Mouse (Mus musculus): ENCODE measurements around the gene Map3k15. TPM values are rescaled to one million over a fixed set of nuclear protein-coding genes. Genes with fewer than 3 reads are reported as not detected.

Gene Map3k15
- polyA plus RNA-seq (2015; fragmentation: Nextera tagmentation; extraction: Ambion mirVana): 0.10 and 0.16 TPM in 2 replicates

DNA sequence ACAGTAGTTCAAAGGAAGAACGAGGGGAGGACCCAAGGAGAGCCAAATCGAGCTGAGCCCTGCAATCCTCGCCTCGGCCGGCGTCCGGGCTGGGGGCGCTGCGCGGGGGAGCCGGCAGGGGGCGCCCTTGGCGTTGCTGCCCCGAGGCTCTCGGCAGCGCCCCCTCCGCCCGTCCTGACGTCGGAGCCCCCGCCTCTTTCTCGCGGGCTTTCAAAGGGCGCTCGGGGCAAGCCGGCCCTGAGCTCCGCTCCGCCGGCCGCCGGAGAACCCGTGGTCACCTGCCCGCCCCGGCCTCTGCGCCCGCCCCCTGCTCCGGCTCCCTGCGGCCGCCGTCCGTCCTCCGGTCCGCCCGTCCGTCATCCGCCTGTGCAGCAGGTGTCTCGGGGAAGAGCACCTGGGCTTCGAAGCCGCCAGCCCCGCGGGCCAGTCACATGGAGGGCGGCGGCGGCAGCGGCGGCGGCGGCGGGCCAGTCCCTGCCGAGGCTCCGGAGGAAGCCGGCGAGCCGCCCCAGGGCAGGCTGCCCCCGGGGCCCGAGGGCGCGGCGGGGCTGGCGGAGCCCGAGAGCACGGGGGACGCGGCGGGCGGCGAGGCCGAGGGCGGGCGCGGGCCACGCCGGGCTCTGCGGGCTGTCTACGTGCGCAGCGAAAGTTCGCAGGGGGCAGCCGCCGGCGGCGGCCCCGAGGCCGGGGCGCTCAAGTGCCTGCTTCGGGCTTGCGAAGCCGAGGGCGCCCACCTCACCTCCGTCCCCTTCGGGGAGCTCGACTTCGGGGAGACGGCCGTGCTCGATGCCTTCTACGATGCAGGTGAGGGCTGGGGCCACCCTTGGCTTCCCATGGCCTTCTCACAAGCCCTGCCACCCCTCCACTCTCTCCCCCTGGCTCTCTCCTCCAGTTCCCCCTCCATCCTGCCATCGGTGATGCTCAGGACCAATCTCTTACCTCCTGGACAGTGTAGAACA is at the start of gene Map3k15:
Gene Map3k15 (plus strand): TSS at position 432 of the 959 bp plus-strand sequence.
- Histone ChIP-seq H3K9ac (peak within 1 kb of the TSS; percentile 58), H3K4me2 (peak within 1 kb of the TSS; percentile 68), H3K27ac (no peak within 1 kb of the TSS), H3K4me1 (replicated peaks) (0 out of 2 replicates have a peak, but pooled peaks cover 3% of the 10 kb centered on the region), H3K4me3 (peak within 1 kb of the TSS; percentile 44), H3K27me3 (peaks cover 46% of the 10 kb centered on the region), H3K9me3 (no peaks in the 10 kb centered on the region), H3K36me3 (no peaks in the 10 kb centered on the region)
- peak; percentile 36; the same call in 1 of the 2 replicates for ATAC-seq (ENCODE audit: low FRiP score)
- 25% methylated on average over 71 of the region's 108 CpGs for WGBS

- WGBS: 82% methylated on average over 2 of the region's 2 CpGs
- no peaks in the 10 kb centered on the region for H3K36me3 ChIP-seq
- H3K4me3 ChIP-seq: no peak overlapping the region
- no peaks in the 10 kb centered on the region for H3K9me3 ChIP-seq
- no peak overlapping the region for H3K4me2 ChIP-seq
- H3K9ac ChIP-seq: no peak overlapping the region
- H3K27me3 ChIP-seq: peaks cover 17% of the 10 kb centered on the region; the same call in 1 of the 2 replicates
- no peak overlapping the region for H3K27ac ChIP-seq
- no peak for ATAC-seq (ENCODE audit: low FRiP score)
- no peaks in the 10 kb centered on the region for H3K4me1 ChIP-seq (replicated peaks)
Measured at GRCm38 (mm10) chrX:159942569-159942968, 45.7 kb upstream of the Map3k15 start.

- WGBS: 50% methylated on average over 1 of the region's 1 CpGs
- no peak overlapping the region for H3K4me2 ChIP-seq
- H3K27me3 ChIP-seq: peaks cover 17% of the 10 kb centered on the region; the same call in 1 of the 2 replicates
- no peaks in the 10 kb centered on the region for H3K4me1 ChIP-seq (replicated peaks)
- H3K4me3 ChIP-seq: no peak overlapping the region
- H3K27ac ChIP-seq: no peak overlapping the region
- no peaks in the 10 kb centered on the region for H3K36me3 ChIP-seq
- ATAC-seq (ENCODE audit: low FRiP score): no peak
- H3K9me3 ChIP-seq: no peaks in the 10 kb centered on the region
- H3K9ac ChIP-seq: no peak overlapping the region
Measured at GRCm38 (mm10) chrX:159943586-159943985, 44.6 kb upstream of the Map3k15 start.

DNA sequence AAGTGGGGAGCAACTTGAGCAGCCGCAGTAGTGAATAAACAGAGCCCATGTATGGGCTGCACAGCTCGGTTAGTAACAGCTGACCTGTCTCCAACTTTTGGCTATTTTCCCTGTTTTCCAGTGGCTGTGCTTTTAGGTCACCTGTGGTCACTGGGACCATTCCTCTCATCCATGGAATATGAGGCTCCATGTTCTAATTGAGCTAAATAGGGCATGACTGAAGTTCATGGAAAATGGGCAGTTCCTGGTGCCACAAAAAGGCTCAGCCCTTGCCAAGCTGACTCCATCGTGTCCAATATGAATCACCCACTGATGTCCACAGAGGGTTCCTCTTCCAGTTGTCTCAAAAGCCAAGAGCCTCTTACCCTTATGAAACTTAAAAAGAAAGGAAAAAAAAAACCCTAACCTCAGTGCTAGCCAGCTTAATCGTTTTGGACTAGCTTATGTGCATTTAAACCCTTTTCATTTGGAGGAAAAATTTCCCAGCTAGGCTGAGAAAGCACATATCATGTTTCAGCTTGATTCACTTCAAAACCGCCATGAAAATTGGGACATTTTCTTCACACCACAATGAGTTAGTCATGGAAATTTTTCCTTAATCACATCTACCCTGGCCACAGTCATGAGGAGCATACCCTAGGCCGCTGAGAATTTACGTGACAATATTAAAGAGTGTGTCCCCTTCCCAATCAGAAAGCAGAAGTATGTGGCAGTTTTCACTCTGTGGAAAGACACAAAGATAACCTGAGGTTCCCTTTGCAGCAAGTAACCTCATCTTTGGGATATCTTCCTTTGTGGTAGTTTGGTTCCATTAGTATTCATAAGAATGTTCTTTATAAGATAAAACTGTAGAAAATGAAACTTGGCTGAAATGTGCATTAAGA is 34.4 kb upstream of the Map3k15 start:
- peaks cover 19% of the 10 kb centered on the region for H3K27me3 ChIP-seq
- no peak overlapping the region for H3K4me2 ChIP-seq
- ATAC-seq (ENCODE audit: low FRiP score): no peak
- H3K4me3 ChIP-seq: no peak overlapping the region
- no peaks in the 10 kb centered on the region for H3K4me1 ChIP-seq (replicated peaks)
- no peaks in the 10 kb centered on the region for H3K36me3 ChIP-seq
- no peak overlapping the region for H3K9ac ChIP-seq
- H3K27ac ChIP-seq: no peak overlapping the region
- 85% methylated on average over 7 of the region's 7 CpGs for WGBS
- H3K9me3 ChIP-seq: no peaks in the 10 kb centered on the region

DNA sequence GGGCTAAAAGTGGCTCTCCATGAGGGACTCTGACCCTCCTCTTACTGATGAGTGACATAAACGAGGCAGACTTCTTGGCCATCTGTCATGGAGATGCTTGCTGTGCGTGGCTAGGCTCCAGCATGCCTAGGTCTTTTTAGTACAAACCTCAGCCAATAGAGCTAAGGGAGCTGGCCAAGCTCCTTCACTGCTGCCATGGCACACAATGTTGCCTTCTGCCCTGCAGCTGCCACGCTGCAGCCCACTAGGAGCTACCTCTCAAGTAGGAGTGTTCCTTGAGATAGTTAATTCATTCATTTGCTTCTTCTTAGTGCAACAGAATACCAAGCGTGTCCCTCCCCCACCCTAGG is 33.8 kb upstream of the Map3k15 start:
- H3K4me3 ChIP-seq: no peak overlapping the region
- peaks cover 17% of the 10 kb centered on the region for H3K27me3 ChIP-seq
- H3K36me3 ChIP-seq: no peaks in the 10 kb centered on the region
- no peak overlapping the region for H3K9ac ChIP-seq
- no peaks in the 10 kb centered on the region for H3K4me1 ChIP-seq (replicated peaks)
- no peak overlapping the region for H3K27ac ChIP-seq
- no peak for ATAC-seq (ENCODE audit: low FRiP score)
- no peak overlapping the region for H3K4me2 ChIP-seq
- no peaks in the 10 kb centered on the region for H3K9me3 ChIP-seq
- 72% methylated on average over 4 of the region's 4 CpGs for WGBS

DNA sequence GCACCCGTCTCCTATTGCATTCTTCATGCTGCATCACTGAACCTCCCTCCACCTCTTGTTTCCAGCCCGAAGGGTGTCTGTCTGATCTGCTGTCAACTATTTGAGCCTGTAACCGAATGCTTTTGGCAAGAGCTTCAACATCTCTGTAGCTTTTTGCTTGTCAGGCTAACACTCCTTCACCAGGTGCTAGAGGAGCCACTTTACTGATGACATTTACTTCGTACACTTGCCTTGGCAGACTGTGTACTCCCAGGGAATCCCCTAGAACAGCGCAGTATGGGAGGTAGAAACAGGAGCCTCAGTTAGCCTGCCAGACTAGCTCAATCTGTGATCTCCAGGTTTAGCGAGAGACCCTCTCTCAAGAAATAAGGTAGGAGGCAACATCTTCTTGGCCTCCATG is 32.8 kb upstream of the Map3k15 start:
- H3K9me3 ChIP-seq: no peaks in the 10 kb centered on the region
- 88% methylated on average over 6 of the region's 6 CpGs for WGBS

DNA sequence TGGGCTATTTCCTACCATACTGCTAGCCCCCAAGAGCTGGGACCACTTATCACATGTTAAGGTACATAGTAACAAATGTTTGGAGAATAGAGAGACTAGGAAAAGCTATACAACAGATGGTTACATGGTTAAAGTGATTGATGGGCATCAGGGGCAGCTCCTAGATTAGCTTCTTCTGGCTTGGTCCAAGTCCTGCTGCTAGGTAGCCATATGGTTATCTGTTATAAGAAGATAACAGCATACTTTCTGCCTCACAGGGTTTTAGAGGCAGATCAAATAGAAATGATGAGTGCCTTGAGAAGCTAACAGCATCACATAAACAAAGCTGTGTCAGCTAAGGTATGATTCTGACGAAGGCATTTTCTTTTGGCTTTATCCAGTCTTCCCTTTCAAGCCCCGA is 26.8 kb upstream of the Map3k15 start:
- Histone ChIP-seq H3K4me2 (no peak overlapping the region), H3K4me1 (replicated peaks) (no peaks in the 10 kb centered on the region), H3K36me3 (no peaks in the 10 kb centered on the region), H3K9me3 (no peaks in the 10 kb centered on the region), H3K27ac (no peak overlapping the region), H3K9ac (no peak overlapping the region), H3K4me3 (no peak overlapping the region), H3K27me3 (peaks cover 5% of the 10 kb centered on the region; the same call in 1 of the 2 replicates)
- ATAC-seq (ENCODE audit: low FRiP score): no peak
- WGBS: 79% methylated on average over 2 of the region's 2 CpGs

More for the DNA sequence above, 32.8 kb upstream of the Map3k15 start:
- no peak overlapping the region for H3K4me2 ChIP-seq
- no peaks in the 10 kb centered on the region for H3K4me1 ChIP-seq (replicated peaks)
- no peak for ATAC-seq (ENCODE audit: low FRiP score)
- no peaks in the 10 kb centered on the region for H3K36me3 ChIP-seq
- H3K9ac ChIP-seq: no peak overlapping the region
- H3K27ac ChIP-seq: no peak overlapping the region
- H3K4me3 ChIP-seq: no peak overlapping the region
- H3K27me3 ChIP-seq: peaks cover 17% of the 10 kb centered on the region

DNA sequence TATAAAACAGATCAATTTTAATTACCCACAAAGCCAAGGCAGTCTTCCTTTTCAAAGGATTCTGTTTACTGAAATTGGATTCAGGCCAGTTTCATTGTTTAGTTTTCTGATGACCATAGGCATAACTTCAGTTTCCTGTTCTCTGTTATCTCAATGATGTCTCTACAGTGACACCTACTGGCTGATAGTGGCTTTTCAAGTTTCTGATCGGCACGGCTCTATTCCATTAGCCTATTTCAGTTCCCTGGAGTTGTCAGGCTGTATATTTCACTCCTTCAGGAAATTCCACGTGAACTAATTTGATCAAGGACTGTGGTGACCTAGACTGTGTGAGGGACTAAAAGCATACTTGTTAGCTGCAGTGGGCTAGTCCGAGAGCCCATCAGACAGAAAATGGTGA is 25.0 kb upstream of the Map3k15 start:
- Histone ChIP-seq H3K4me3 (no peak overlapping the region), H3K9ac (no peak overlapping the region), H3K9me3 (no peaks in the 10 kb centered on the region), H3K4me2 (no peak overlapping the region), H3K4me1 (replicated peaks) (no peaks in the 10 kb centered on the region), H3K36me3 (no peaks in the 10 kb centered on the region), H3K27ac (no peak overlapping the region), H3K27me3 (peaks cover 5% of the 10 kb centered on the region; the same call in 1 of the 2 replicates)
- 34% methylated on average over 4 of the region's 4 CpGs for WGBS
- ATAC-seq (ENCODE audit: low FRiP score): peak; percentile 57

DNA sequence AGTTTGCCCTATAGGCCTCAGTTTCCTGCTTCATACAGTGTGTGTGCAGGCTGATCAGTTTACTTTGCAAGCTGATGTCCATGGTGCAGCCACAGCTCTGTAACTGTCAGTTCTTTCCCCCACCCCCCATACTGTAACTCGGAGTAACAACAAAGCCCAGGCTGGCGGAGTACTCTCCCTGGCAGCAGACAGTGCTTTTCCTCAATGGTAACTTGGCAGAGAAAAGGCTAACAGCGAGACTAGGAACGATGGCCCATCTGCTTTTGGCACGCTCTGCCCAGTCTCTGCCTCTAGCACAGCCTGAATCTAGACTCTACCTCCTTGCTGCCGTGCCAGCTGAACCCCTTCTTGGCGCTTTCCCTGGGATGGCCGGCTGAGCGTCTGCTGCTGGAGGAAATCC is 24.3 kb upstream of the Map3k15 start:
- H3K9ac ChIP-seq: no peak overlapping the region
- H3K27ac ChIP-seq: no peak overlapping the region
- no peaks in the 10 kb centered on the region for H3K9me3 ChIP-seq
- no peak overlapping the region for H3K4me2 ChIP-seq
- H3K4me1 ChIP-seq (replicated peaks): no peaks in the 10 kb centered on the region
- WGBS: 84% methylated on average over 9 of the region's 9 CpGs
- ATAC-seq (ENCODE audit: low FRiP score): peak; percentile 46; the same call in 1 of the 2 replicates
- peaks cover 5% of the 10 kb centered on the region; the same call in 1 of the 2 replicates for H3K27me3 ChIP-seq
- no peaks in the 10 kb centered on the region for H3K36me3 ChIP-seq
- H3K4me3 ChIP-seq: no peak overlapping the region

DNA sequence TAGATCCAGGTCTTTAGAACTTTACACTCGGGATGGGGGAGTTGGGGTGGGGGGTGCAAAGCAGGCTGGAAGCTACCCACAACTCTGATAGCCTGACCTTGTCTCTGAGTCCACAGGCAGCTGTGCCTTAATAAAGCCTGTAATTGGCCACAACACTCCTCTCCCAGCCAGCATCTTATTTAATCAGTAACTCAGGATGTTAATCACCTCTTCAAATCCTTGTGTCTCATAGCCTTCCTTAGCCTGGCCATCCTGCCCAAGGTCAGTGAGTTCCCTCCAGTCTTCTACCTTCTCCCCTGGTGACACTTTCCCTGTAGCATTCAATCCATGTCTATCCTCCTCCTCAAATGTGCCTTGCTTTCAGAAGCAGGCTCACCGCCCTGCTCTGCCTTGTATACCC is 19.2 kb upstream of the Map3k15 start:
- no peaks in the 10 kb centered on the region for H3K36me3 ChIP-seq
- H3K4me2 ChIP-seq: no peak overlapping the region
- H3K9me3 ChIP-seq: no peaks in the 10 kb centered on the region
- H3K27me3 ChIP-seq: peaks cover 8% of the 10 kb centered on the region; the same call in 1 of the 2 replicates
- H3K4me3 ChIP-seq: no peak overlapping the region
- no peak for ATAC-seq (ENCODE audit: low FRiP score)
- H3K27ac ChIP-seq: no peak overlapping the region
- WGBS: 85% methylated on average over 2 of the region's 2 CpGs
- H3K9ac ChIP-seq: no peak overlapping the region
- H3K4me1 ChIP-seq (replicated peaks): no peaks in the 10 kb centered on the region

GRCm38 (mm10) chrX:159971091-159971779 is 17.0 kb upstream of the Map3k15 start:
- Histone ChIP-seq H3K4me2 (no peak overlapping the region), H3K36me3 (no peaks in the 10 kb centered on the region), H3K27ac (no peak overlapping the region), H3K9me3 (no peaks in the 10 kb centered on the region), H3K27me3 (peaks cover 3% of the 10 kb centered on the region; the same call in 1 of the 2 replicates), H3K9ac (no peak overlapping the region), H3K4me3 (no peak overlapping the region), H3K4me1 (replicated peaks) (no peaks in the 10 kb centered on the region)
- 46% methylated on average over 3 of the region's 3 CpGs for WGBS
- ATAC-seq (ENCODE audit: low FRiP score): no peak
